Mouse (Mus musculus): ENCODE measurements around the gene Tldc1.
A peak's percentile ranks its signal among the peaks of the same experiment; 100 is the strongest.

Gene Tldc1

DNA sequence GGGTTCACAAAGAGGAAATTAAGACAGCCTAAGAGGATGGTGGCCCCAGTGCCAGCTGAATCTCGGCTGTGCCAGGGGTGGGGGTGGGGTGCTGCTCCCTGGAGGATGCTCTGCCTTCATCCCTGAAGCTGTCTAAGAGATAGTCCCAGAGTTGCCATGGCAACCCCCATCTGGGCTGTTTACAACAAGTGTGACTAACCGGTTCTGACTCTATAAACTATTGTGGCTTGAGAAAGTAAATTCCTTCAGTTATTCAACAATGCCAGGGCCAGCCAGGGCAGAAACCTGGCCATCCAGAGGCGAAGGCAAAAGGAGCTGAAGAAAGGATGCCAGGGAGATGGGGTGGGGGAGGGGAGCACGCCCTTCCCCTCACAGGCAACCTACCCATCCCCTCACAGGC, 23.0 kb upstream of the Tldc1 start:
- no peak for DNase-seq (ENCODE audit: low read depth, low spot score)

DNA sequence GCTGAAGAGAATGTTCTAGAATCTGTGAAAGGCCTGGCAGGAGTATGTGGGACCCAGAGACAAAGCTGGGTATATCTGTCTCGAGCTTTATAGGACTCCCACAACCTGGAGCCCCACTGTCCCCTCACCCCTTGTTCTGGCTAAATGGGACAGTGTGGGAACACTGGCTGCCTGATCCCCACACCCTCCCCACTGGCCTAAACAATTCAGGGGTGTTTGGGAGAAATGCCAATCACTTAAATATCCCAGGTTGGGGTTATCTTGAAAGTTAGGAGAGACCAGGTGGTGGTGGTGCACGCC, 20.7 kb upstream of the Tldc1 start:
- DNase-seq (ENCODE audit: low read depth, low spot score): no peak

DNA sequence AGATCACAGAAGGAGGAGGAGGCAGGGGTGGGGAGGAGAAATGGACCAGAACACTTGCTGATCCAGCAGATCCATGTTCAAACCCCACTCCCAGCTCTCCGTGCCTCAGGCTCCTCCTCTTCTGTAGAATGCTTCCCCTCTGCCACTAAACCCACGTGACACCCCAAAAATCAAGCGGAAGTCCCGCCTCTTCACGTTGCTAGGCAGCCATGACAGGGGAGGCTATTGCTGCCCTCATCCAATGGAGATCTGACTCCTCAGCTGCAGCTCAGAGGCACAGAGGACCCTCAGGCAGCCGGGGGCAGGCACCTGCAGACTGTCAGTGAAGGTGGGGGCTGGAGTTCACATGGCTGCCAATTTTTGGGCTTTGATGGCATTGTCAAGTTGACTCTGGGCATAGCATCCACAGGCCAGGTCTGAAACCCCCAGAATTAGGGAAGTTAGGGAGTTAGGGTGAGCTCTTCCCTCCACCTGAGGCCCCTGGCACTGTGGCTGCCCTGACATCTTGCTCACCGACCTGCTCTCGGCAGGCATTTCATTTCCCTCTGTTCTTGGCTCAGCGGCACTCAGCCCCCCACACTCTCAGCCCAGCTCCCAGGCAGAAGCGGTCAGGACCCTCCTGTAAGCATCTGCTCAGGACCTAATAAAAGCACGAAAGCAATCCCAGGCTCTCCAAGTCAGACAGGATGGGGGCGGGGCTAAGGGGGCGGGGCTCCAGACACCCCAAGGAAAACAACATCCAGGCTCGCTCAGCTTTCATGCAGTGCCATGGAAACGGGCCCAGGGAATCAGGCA, 20.2 kb upstream of the Tldc1 start:
- no peak for DNase-seq (ENCODE audit: low read depth, low spot score)

DNA sequence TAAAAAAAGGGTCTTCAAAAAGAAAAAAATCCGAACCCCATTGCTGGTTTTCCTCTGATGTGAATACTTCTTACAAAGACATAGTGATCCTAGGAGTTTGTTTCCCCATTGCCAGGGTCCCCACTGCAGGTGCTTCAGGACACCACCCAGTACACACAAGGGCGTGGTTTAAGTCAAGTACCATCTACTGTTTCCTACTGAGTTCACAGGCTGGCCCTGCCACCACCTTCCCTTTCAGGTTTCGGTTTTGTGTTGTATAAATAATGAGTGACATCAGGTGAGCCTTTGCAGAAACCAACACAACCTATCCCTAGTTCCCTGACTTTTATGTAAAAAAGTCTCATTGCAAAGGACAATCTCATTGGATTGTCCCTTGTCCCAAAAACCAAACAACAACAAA, 17.4 kb upstream of the Tldc1 start:
- DNase-seq (ENCODE audit: low read depth, low spot score): no peak

DNA sequence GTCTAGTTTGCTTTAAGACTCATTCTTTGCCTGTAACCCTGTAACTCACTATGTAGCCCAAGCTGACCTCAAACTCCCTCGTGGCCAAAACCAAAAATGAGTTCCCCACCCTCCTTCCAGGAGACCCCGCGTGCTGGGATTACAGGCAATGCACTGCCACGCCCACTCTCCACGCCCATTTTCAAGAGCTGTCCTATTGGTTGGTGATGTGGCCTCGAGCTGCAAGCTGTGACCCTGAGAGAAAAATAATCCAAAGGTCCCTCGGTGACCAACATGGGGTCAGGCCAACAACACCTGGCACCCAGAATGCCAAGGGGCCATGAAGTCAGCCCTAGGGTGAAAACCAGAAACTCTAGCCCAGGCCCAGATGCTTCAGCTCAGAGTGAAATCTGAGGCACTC, 16.5 kb upstream of the Tldc1 start:
- no peak for DNase-seq (ENCODE audit: low read depth, low spot score)

DNA sequence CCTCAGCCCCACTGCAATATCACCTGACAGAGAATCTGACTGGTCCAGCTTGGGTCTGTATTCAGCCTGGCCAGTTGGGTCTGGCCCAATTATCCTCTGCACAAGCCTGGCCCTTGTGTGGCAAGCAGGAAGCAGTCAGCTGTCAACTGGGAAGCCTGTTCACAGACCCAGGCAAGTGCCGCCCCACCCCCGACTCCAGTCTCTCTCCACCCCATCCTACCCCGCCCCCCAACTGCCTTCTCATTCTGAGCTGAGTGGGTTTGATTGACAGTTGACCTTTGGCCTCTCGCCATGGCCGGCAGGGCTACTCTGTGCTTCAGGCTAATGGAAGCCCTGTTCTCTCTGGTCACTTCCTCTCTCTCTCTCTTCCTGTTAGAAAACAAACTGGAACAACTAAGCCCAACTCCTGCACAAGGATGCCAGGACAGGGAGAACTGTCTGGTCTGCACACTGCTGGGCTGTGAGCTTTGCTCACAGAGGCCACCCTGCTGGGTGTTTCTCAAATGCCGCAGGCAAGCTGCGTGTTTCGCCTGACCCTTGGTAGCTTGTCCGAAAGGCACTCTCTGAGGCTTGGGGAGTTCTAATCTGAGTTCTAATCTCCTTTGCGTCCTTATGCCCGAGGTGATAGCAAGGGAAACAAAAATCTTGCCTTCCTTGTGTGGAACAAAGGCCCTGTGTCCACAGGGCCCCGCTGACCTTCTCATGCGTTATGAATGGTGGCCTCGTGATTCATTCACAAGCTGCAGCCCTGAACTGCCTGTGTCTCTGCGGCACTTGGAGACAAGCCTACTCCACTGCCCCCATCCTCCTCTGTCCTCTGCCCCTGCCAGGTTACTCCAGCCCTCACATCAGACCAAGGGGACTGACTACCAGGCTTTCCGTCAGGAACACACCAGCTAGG, 13.8 kb upstream of the Tldc1 start:
- no peak for DNase-seq (ENCODE audit: low read depth, low spot score)

DNA sequence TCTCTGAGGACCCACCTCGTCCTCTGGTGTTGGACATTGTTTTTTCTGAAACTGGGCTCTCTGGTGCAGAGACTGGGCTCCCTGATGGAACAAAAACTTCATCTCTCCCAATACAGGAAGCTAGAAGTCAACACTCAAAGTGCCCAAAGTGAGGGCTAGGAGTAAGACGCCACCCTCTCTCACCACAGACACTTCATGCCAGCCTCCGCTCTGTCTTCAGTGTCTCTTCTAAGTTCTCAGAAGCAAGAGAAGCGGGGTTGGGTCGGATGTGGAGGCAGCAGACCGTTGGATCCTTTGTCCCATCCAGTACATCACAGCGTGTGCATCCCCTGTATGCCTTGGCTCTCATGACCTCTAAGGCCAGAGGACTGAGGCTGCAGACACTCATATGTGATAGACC, 11.4 kb upstream of the Tldc1 start:
- DNase-seq (ENCODE audit: low read depth, low spot score): no peak

- no peak for DNase-seq (ENCODE audit: low read depth, low spot score)
Measured at GRCm38 (mm10) chr8:119788607-119789381, 10.6 kb upstream of the Tldc1 start.

GRCm38 (mm10) chr8:119787341-119787740, 9.1 kb upstream of the Tldc1 start:
- DNase-seq (ENCODE audit: low read depth, low spot score): no peak

DNA sequence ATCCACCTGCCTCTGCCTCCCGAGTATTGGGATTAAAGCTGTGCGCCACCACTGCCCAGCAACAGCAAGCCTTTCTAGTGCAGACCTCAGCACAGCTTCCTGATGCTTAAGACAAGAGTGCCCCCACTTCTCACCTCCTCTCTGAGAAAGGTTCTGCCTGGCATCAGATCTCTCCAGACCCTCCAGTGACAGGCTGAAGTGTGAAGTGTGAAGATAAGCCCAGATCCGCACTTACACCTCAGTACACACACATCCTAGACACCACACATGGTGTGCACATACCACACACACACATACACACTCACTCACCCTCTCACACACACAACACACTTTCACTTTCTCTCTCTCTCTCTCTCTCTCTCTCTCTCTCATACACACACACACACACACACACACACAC, 8.7 kb upstream of the Tldc1 start:
- no peak for DNase-seq (ENCODE audit: low read depth, low spot score)

- DNase-seq (ENCODE audit: low read depth, low spot score): no peak
Measured at GRCm38 (mm10) chr8:119785764-119786405, 7.7 kb upstream of the Tldc1 start.

- DNase-seq (ENCODE audit: low read depth, low spot score): no peak
Measured at GRCm38 (mm10) chr8:119784676-119785075, 6.5 kb upstream of the Tldc1 start.

DNA sequence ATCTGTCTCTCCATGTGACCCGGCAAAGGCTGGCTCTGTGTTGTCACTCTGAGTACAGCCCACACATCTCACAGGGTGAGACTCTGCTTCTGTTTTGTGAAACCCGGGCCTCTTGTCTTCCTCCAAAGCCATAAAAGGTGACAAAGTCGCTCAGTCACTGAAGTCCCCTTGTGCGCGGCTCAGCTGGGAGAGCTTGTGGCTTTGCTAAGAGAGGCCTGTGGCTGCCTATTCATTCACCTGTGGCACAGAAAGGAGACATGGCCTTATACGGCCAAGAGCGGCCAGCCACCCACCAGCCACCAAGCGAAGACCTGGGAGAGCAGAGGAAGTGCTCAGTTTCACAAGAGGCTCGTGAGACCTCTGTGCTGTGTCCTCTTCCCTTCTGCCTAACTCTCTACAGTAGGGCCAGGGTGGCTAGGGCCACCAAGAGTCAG, 5.9 kb upstream of the Tldc1 start:
- DNase-seq (ENCODE audit: low read depth, low spot score): no peak

DNA sequence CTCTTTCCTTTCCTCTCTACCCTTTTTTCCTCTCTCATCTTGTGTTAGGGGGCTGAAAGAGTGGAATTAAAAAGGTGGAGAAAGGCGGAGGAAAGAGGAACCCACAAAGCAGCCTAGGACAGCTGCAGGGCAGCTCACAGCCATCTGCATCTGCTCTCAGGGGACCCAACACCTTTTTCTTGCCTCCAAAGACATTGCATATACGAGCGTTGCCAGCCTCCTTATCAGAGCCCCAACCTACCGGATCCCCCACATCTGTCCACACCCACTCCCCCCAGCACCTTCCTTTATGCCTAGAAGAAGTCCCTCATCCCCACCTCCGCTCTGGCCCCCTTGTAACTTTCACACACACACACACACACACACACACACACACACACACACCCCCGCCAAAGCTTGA, 5.4 kb upstream of the Tldc1 start:
- DNase-seq (ENCODE audit: low read depth, low spot score): no peak

DNA sequence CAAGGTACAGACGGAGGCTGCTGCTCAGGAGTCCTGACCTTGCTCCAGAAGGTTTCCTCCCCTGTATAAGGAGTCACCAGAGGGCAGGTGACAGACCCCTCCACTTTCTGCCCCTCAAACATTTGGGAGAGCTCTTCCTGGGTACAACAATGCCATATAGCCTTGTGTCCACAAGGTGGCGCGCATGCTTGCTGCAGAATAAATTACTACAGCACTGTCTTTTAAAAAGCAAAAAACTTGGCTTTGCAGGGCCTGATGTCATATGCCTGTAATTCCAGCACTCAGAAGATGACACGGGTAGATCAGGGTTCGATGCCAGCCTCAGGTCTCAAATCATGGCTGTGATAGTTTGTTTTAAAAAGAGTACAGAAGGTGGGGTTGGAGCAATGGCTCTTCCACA, 4.5 kb upstream of the Tldc1 start:
- DNase-seq (ENCODE audit: low read depth, low spot score): peak; percentile 71

GRCm38 (mm10) chr8:119781086-119781840, 3.0 kb upstream of the Tldc1 start:
- DNase-seq (ENCODE audit: low read depth, low spot score): no peak

DNA sequence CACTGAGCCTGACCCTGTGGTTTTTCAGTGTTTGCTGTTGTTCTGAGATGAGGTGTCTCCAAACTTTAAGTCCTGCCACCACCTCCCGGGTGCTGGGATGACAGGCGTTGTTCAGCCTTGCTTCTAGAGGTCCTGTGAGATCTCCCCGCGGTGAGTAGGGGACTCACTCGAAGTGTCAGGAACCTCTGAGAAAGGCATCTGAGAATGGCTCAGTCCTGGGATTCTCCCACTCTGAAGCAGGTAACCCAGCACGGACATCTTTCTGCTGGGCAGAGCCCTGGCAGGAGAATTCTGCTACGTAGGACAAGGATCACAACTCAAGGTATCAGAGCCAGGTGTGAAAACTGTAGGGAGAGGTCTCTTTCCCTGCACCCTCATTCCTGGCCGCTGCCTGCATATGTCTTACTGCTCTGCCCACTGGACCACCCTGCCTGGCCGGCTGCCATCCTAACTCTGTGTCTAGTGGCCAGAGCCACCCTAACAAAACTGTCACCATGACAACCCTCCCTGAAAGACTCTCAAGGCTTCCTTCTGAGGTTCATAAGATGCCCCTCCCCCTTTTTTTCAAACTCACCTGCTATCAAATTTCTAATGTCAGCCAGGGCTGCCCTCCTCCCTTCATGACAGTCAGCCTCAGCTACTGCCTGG, 2.3 kb upstream of the Tldc1 start:
- DNase-seq (ENCODE audit: low read depth, low spot score): no peak

DNA sequence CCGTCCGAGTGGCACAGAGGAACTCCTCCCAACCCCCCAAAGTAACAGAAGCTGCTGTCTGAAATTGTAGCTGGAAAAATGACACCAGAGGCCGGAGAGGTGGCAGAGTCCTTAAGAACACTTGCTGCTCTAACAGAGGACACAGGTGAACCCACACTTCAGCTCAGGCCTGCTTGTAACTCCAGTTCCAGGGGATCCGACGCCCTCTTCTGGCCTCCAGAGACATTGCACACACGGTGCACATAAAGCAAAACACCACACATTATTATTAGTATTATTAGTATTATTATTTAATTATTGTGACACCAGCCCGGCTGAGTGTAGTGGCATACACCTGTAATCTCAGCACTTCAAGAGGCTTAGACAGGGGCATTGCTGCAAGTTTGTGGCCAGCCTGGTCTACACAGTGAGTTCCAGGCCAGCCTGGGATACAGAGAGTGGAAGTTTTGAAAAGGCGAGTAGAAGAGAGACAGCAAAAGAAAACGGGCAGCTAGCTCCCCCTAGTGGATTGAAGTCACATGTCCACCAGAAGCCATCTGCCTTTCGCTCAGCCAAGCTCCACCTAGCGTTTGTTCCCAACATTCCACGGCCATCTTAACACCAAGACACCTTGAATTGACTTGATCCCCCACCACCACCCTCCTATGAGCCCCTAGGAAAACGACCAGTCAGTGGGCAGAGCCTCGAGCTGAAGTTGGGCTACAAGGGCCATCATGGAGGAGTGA, 959 bp upstream of the Tldc1 start:
- DNase-seq (ENCODE audit: low read depth, low spot score): peak; percentile 80

DNA sequence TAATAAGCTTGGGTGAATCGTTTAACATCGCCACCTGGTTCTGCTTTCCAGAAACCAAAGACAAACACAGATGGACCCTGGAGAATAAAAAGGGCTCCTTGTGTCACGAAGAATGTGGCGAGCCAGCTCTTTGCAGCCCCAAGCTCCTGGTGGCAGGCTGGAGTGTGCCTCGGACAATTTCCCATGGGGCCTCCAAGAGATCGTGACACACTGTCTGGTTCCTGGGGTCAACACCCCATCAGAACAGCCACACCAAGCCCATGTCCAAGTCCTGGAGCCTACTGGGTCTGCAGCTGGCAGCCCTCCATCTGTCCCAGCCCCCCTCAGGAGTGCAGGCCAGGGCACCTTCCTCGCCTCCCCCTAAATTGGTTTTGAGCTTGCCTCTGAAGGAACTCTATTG, 451 bp downstream of the Tldc1 start:
- no peak for DNase-seq (ENCODE audit: low read depth, low spot score)

Measured in telencephalon, adult 2 months (tissue).